Mouse (Mus musculus): Measurements from ENCODE around the gene Pigv. TPM values are rescaled to one million over a fixed set of nuclear protein-coding genes. Genes with fewer than 3 reads are reported as not detected.

Gene Pigv
- polyA plus RNA-seq, 1 experiment from 2014 or later: 16.0 TPM

DNA sequence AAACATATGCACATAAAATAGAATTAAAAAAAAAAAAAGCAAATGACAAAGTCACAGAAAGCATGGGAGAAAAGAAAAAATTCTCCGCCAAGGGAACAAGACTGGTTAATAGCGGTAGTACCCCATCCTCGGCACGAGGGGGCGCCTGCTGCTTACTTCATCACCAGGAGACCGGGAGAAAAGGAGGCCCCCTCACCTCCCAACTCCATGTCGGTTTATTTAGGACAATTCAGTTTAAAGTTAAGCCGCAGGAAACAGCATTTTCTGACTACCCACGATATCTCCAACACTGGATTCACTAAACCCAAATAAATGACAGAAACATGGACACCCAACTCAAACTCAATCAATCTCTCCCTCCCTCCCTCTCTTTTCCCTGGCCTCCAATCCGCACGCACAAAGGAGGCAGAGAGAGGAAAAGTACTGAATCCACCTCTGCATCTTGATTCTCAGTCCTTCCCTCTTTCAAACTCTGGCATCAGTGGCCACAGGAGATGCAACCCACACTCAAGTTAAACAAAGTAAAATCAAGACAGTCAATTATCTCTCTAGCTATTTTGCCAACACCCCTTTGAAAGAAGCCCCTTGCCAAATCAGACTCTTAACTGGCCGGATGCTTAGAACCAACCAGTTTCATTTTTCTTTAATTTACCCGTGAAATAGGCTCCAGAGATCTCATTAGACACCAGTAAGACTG, 1.1 kb downstream of the Pigv start:
- peaks cover 48% of the 10 kb centered on the region for H3K4me1 ChIP-seq (replicated peaks)

DNA sequence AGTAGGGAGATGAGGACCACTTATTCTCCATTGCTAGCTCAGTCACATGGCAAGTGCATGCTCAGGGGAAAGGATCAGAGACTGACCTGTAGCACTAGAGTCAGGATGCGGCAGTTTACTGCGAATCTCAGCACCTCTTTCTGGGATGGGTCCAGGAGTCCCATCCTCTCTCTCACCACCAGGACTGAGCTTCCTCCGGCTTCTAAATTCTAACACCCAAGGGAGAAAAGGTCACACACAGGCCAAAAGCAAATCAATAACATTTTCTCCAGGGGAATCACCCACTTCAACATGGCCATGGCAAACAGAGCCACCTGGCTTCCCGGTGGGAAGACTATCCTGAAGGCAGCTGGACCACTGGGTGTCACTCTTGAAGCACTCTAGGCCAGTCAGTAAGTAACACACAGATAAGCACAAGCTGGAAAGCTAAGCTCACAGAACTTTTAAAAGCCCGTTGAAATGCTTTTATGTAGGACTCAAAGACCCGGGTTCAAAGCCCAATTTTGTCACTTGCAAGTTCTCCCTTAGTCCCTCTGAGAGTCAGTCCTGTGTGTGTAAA, 2.7 kb downstream of the Pigv start:
- Histone ChIP-seq H3K4me2 (replicated peaks) (no peak overlapping the region), H3K9me3 (no peaks in the 10 kb centered on the region), H3K27me3 (no peaks in the 10 kb centered on the region), H3K36me3 (peaks cover 25% of the 10 kb centered on the region), H3K4me1 (replicated peaks) (peaks cover 35% of the 10 kb centered on the region), H3K4me3 (replicated peaks) (no peak overlapping the region), H3K9ac (replicated peaks) (no peak overlapping the region), H3K27ac (no peak overlapping the region)
- 72% methylated on average over 6 of the region's 6 CpGs for whole genome bisulfite sequencing
- ATAC-seq: no peak

More for the DNA sequence above, 1.1 kb downstream of the Pigv start:
- Histone ChIP-seq H3K9me3 (no peaks in the 10 kb centered on the region), H3K27me3 (no peaks in the 10 kb centered on the region), H3K4me2 (replicated peaks) (peak overlapping the region; percentile 79), H3K9ac (replicated peaks) (peak overlapping the region; percentile 85), H3K36me3 (peaks cover 16% of the 10 kb centered on the region), H3K27ac (peak overlapping the region; percentile 96), H3K4me3 (replicated peaks) (peak overlapping the region; percentile 70)
- WGBS: 5% methylated on average over 13 of the region's 13 CpGs
- ATAC-seq: no peak

GRCm38 (mm10) chr4:133668537-133668936, 3.9 kb downstream of the Pigv start:
- H3K4me2 ChIP-seq (replicated peaks): no peak overlapping the region
- H3K9me3 ChIP-seq: no peaks in the 10 kb centered on the region
- H3K9ac ChIP-seq (replicated peaks): no peak overlapping the region
- H3K4me3 ChIP-seq (replicated peaks): no peak overlapping the region
- H3K27me3 ChIP-seq: no peaks in the 10 kb centered on the region
- ATAC-seq: no peak
- no peak overlapping the region for H3K27ac ChIP-seq
- H3K4me1 ChIP-seq (replicated peaks): peaks cover 28% of the 10 kb centered on the region
- WGBS: 86% methylated on average over 3 of the region's 3 CpGs
- H3K36me3 ChIP-seq: peaks cover 30% of the 10 kb centered on the region

DNA sequence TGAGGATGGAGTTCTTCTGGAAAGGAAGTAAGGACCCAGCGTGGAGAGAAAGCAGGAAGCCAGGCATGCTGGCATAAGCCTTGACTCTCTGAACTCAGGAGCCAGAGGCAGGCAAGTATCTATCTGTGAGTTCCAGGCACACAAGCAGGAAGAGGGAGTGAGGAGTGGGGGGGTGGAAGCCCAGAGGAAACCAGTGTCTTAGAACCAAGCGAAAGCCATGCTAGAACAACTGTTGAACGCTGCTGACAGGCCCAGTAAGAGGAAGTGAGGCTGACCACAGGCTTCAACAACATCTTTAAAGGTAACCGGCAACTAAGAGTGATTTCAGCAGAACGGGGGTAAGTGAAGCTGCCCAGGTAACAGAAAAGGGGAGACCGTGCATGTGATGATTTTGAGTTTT, 6.2 kb downstream of the Pigv start:
- Histone ChIP-seq H3K27ac (no peak overlapping the region), H3K4me2 (replicated peaks) (no peak overlapping the region), H3K4me1 (replicated peaks) (peaks cover 14% of the 10 kb centered on the region), H3K9me3 (no peaks in the 10 kb centered on the region), H3K9ac (replicated peaks) (no peak overlapping the region), H3K4me3 (replicated peaks) (no peak overlapping the region), H3K36me3 (peaks cover 39% of the 10 kb centered on the region), H3K27me3 (no peaks in the 10 kb centered on the region)
- 92% methylated on average over 6 of the region's 6 CpGs for WGBS
- ATAC-seq: no peak

GRCm38 (mm10) chr4:133665118-133665517, 7.3 kb downstream of the Pigv start:
- 51% methylated on average over 11 of the region's 11 CpGs for WGBS
- no peak overlapping the region for H3K4me2 ChIP-seq (replicated peaks)
- ATAC-seq: no peak

GRCm38 (mm10) chr4:133662945-133663344, 9.5 kb downstream of the Pigv start:
- no peak overlapping the region for H3K27ac ChIP-seq
- no peak overlapping the region for H3K9ac ChIP-seq (replicated peaks)
- 85% methylated on average over 8 of the region's 8 CpGs for WGBS
- H3K4me2 ChIP-seq (replicated peaks): no peak overlapping the region
- peaks cover 30% of the 10 kb centered on the region for H3K36me3 ChIP-seq
- H3K4me1 ChIP-seq (replicated peaks): peaks cover 18% of the 10 kb centered on the region
- ATAC-seq: no peak
- no peaks in the 10 kb centered on the region for H3K27me3 ChIP-seq
- no peak overlapping the region for H3K4me3 ChIP-seq (replicated peaks)
- H3K9me3 ChIP-seq: no peaks in the 10 kb centered on the region

More at GRCm38 (mm10) chr4:133665118-133665517, 7.3 kb downstream of the Pigv start:
- H3K27ac ChIP-seq: 0 out of 2 replicates have a peak overlapping the region, but pooled peaks have one; percentile 35
- H3K4me1 ChIP-seq (replicated peaks): peaks cover 15% of the 10 kb centered on the region
- H3K9ac ChIP-seq (replicated peaks): 0 out of 2 replicates have a peak overlapping the region, but pooled peaks have one; percentile 20
- no peak overlapping the region for H3K4me3 ChIP-seq (replicated peaks)
- no peaks in the 10 kb centered on the region for H3K9me3 ChIP-seq
- no peaks in the 10 kb centered on the region for H3K27me3 ChIP-seq
- H3K36me3 ChIP-seq: peaks cover 39% of the 10 kb centered on the region

DNA sequence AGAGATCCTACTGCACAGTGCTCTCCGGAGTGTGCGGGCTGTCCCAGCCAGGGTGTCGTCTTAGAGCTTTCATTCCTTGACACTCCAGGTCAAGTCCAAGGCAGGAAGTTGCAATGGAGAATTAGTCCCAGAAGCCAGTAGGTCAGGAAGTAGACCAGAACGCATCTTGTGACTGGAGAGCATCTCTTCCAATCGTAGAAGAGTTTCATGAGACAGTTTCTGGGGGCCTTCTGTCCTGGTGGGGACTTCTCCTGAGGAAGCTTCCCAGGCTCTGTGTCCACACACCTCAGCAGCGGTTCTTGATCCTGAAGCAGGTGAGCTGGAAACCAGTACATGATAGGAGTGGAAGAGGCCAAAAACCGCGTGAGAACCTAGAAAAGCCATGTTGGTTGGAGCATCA, 10.0 kb downstream of the Pigv start:
- no peak overlapping the region for H3K9ac ChIP-seq (replicated peaks)
- no peak overlapping the region for H3K27ac ChIP-seq
- WGBS: 93% methylated on average over 8 of the region's 8 CpGs
- no peak for ATAC-seq
- no peaks in the 10 kb centered on the region for H3K27me3 ChIP-seq
- H3K36me3 ChIP-seq: peaks cover 26% of the 10 kb centered on the region
- H3K4me2 ChIP-seq (replicated peaks): no peak overlapping the region
- H3K4me3 ChIP-seq (replicated peaks): no peak overlapping the region
- H3K9me3 ChIP-seq: no peaks in the 10 kb centered on the region
- H3K4me1 ChIP-seq (replicated peaks): peaks cover 18% of the 10 kb centered on the region

- H3K4me2 ChIP-seq (replicated peaks): peak overlapping the region; percentile 33
- H3K36me3 ChIP-seq: peaks cover 22% of the 10 kb centered on the region
- H3K4me1 ChIP-seq (replicated peaks): peaks cover 18% of the 10 kb centered on the region
- H3K9ac ChIP-seq (replicated peaks): 0 out of 2 replicates have a peak overlapping the region, but pooled peaks have one; percentile 19
- WGBS: 24% methylated on average over 10 of the region's 10 CpGs
- H3K9me3 ChIP-seq: no peaks in the 10 kb centered on the region
- H3K27ac ChIP-seq: peak overlapping the region; percentile 74
- H3K4me3 ChIP-seq (replicated peaks): 0 out of 2 replicates have a peak overlapping the region, but pooled peaks have one; percentile 0
- no peaks in the 10 kb centered on the region for H3K27me3 ChIP-seq
- ATAC-seq: peak; percentile 68
These were observed 12.0 kb downstream of the Pigv start for GRCm38 (mm10) chr4:133660193-133661155.

GRCm38 (mm10) chr4:133659497-133660192, 12.8 kb downstream of the Pigv start:
- peak overlapping the region; percentile 74 for H3K27ac ChIP-seq
- H3K9ac ChIP-seq (replicated peaks): no peak overlapping the region
- H3K4me3 ChIP-seq (replicated peaks): 0 out of 2 replicates have a peak overlapping the region, but pooled peaks have one; percentile 0
- H3K36me3 ChIP-seq: peaks cover 14% of the 10 kb centered on the region
- no peak for ATAC-seq
- peak overlapping the region; percentile 33 for H3K4me2 ChIP-seq (replicated peaks)
- H3K9me3 ChIP-seq: no peaks in the 10 kb centered on the region
- peaks cover 18% of the 10 kb centered on the region for H3K4me1 ChIP-seq (replicated peaks)
- WGBS: 18% methylated on average over 15 of the region's 15 CpGs
- no peaks in the 10 kb centered on the region for H3K27me3 ChIP-seq

- Histone ChIP-seq H3K4me1 (replicated peaks) (peaks cover 18% of the 10 kb centered on the region), H3K9me3 (no peaks in the 10 kb centered on the region), H3K36me3 (peaks cover 9% of the 10 kb centered on the region), H3K4me3 (replicated peaks) (no peak overlapping the region), H3K27me3 (no peaks in the 10 kb centered on the region), H3K9ac (replicated peaks) (no peak overlapping the region), H3K27ac (no peak overlapping the region), H3K4me2 (replicated peaks) (no peak overlapping the region)
- 42% methylated on average over 2 of the region's 2 CpGs for WGBS
- no peak for ATAC-seq
These were observed 13.7 kb downstream of the Pigv start for GRCm38 (mm10) chr4:133658729-133659128.

- no peaks in the 10 kb centered on the region for H3K9me3 ChIP-seq
- H3K9ac ChIP-seq (replicated peaks): no peak overlapping the region
- no peaks in the 10 kb centered on the region for H3K27me3 ChIP-seq
- no peak overlapping the region for H3K4me3 ChIP-seq (replicated peaks)
- WGBS: 46% methylated on average over 5 of the region's 5 CpGs
- H3K4me2 ChIP-seq (replicated peaks): no peak overlapping the region
- H3K4me1 ChIP-seq (replicated peaks): peaks cover 18% of the 10 kb centered on the region
- peaks cover 9% of the 10 kb centered on the region for H3K36me3 ChIP-seq
- ATAC-seq: no peak
- H3K27ac ChIP-seq: no peak overlapping the region
These were observed 14.5 kb downstream of the Pigv start for GRCm38 (mm10) chr4:133657829-133658458.

All from midbrain, embryonic 13.5 days (tissue).